Mouse (Mus musculus) hematopoietic stem cell, adult 5-6 weeks (primary cell): ENCODE measurements around the gene Camk2n1. TPM values are rescaled to one million over a fixed set of nuclear protein-coding genes. Genes with fewer than 3 reads are reported as not detected.

Experiments used
- ATAC-seq, 2 experiments: fragments of 125-278 bp in 1 of 2; replicated peaks in 1 of 2; 2 replicates each; pipeline ENCODE4 v1.8.0; 2016 to 2017; ENCODE audit warnings: inconsistent platforms in 2 of 2, mild to moderate bottlenecking in 2 of 2, moderate number of reproducible peaks in 2 of 2, low read depth in 1 of 2, moderate TSS enrichment in 1 of 2; ENCODE audit not compliant: low FRiP score in 2 of 2, poor library complexity in 2 of 2, severe bottlenecking in 2 of 2, insufficient read depth in 1 of 2, low TSS enrichment in 1 of 2
- total RNA-seq: library from RNA; stranded (forward); fragments of 172-1452, 232-1000 nt; gene quantifications from 2 replicates; pipeline ENCODE4 v1.2.3, GENCODE M21; 2017

The Camk2n1 gene
- total RNA-seq, 1 experiment from 2014 or later, result 0.60 TPM

DNA sequence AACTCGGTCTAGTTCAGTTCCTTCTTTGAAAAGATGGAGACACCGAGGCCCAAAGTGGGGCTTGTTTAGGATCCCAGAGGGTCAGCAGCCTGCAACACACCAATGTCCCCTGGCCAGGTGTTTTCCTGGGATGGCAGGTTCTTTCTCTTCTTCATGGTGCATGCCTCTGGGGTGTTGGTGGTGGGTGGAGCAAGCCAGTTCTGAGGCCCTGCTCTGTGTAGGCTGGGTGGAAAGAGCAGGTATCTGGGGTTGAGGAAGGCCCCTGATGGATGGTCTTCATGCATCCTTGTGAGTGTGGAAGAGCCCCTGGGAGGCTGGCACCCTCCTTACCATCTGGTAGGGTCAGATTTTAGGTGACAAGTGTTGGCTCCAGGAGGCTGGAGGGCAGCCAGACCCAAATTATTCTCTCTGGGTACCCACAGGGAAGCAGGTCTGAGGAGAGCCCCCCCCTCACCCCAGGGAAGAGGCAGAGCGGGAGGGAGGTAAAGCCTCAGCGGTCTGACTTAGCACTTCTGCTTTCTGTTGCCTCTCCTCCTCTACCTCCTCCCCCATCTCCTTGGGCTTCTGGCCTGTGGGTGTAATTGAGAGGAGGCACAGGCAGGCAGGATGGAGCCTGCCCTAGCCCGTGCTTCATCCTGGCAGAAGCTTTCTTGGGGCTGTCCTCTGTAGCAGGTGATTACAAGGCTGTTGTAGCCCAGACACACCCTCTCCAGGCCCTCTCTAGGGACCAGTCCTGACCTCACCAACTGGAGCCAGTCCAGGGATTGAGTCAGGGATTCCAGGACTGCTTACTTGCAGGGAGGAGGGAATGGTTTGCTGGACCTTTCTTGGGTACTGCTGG lies 39.3 kb downstream of the Camk2n1 start:
- ATAC-seq, result peak; percentile 95 to 99

GRCm38 (mm10) chr4:138494905-138495304 lies 40.8 kb downstream of the Camk2n1 start:
- ATAC-seq, result no peak

GRCm38 (mm10) chr4:138495775-138496174 lies 41.7 kb downstream of the Camk2n1 start:
- no peak for ATAC-seq

DNA sequence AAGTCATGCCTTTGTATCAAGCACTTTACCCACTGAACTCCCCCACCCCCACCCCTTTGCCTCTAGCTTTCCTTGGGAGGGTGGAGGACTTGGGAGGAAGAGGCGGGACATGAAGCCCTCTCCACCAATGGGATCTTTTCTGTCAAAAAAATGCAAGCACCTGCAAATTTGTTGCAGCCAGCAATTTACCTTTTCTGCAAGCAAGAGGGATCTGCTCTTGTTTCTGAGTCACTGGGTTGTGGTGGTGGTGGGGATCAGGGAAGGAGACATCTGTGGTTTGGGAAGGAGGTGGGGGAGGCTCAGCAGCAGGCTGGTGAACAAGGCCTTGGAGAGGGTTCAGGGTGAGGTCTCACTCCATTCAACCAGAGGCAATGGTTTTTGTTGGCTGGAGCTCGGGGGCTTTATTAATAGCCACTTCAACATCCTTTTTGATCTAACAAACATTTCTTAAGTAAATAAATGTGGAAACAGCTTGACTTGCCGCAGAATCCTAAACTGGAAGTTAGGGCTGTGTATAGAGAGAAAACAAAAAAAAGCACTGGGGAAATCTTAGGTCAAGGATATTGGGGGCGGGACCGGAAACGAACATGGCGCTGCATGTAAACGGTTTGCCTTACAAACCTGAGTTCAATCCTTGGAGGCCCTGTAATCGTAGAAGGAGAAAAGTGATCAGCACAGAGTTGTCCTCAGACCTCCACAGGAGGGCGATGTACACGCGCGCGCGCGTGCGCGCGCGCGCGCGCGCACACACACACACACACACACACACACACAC lies 42.8 kb downstream of the Camk2n1 start:
- ATAC-seq, result no peak

GRCm38 (mm10) chr4:138499856-138500645 lies 45.9 kb downstream of the Camk2n1 start:
- ATAC-seq, result no peak

GRCm38 (mm10) chr4:138501048-138501447 lies 46.9 kb downstream of the Camk2n1 start:
- no peak for ATAC-seq

- no peak for ATAC-seq
Observed at GRCm38 (mm10) chr4:138504632-138505101, 50.6 kb downstream of the Camk2n1 start.

DNA sequence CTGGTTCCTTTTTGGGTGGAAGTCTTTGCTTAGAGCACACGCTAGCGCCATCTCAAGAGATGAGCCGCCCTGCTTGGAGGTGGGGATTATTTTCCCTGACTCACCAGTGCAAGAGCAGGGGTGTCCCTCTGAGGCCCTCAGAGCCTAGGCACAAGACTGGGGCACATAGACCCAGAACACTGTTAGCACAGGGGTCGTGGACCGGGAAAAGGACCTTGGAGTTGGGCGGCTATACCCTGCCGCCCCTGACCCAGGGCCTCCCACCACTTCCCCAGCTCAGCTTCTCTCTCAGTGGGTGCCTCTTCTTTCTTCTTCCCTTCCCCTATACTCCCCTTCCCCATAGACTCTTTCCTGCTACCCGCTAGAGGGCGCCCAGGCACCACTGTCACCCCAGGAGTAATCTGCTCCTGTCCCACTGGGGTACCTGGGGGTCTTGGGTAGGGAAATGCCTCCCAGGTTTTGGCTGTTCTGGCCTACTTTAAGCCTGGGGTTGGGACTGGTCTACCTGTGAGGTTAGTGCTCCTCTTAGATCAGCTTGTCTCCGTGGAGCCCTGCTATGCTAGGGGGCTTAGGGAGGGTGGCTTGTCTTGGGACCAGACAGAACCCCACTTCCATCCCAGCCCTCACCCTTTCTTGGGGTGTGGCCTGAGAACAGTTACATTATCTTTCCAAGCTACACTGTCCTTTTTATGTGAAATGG lies 51.2 kb downstream of the Camk2n1 start:
- no peak; a peak in 1 of 4 replicates for ATAC-seq

- no peak for ATAC-seq
Observed at GRCm38 (mm10) chr4:138507903-138508302, 53.8 kb downstream of the Camk2n1 start.

Other genes starting within 250 kb of the Camk2n1 start
- 289 and 297 TPM in 2 replicates for gene Hp1bp3, start 238.0 kb upstream of the Camk2n1 start, total RNA-seq
- 41.4 and 48.7 TPM in 2 replicates for gene Sh2d5, start 203.9 kb upstream of the Camk2n1 start, total RNA-seq
- gene Kif17, start 203.9 kb upstream of the Camk2n1 start, total RNA-seq, result 8.0 and 9.4 TPM in 2 replicates
- gene Ddost, start 149.6 kb upstream of the Camk2n1 start, total RNA-seq, result 95.1 and 97.5 TPM in 2 replicates
- gene Pink1, start 128.0 kb upstream of the Camk2n1 start, total RNA-seq, result 50.6 and 67.5 TPM in 2 replicates
- not detected in 2 replicates for gene Cda, start 86.3 kb upstream of the Camk2n1 start, total RNA-seq
- gene Fam43b, start 57.8 kb upstream of the Camk2n1 start, total RNA-seq, result 0.45 TPM in 1 of 2 replicates, not detected in the other
- gene Mul1, start 19.6 kb upstream of the Camk2n1 start, total RNA-seq, result 6.3 and 10.1 TPM in 2 replicates
- gene Vwa5b1, start 181.6 kb downstream of the Camk2n1 start, total RNA-seq, result not detected in 2 replicates